Mouse (Mus musculus) spleen, adult 12 weeks (tissue): ENCODE data around the gene Mlf2.
A peak's percentile ranks its signal among the peaks of the same experiment; 100 is the strongest.

ENCODE experiments used
- DNase-seq: peaks from one replicate; pipeline ENCODE4 v3.0.0; 2022; ENCODE audit warnings: low spot score

The Mlf2 gene

GRCm38 (mm10) chr6:124913214-124913613, 18.0 kb upstream of the Mlf2 start:
- DNase-seq: no peak

- no peak for DNase-seq
These were observed 17.4 kb upstream of the Mlf2 start for GRCm38 (mm10) chr6:124913721-124914285.

GRCm38 (mm10) chr6:124914511-124914910, 16.7 kb upstream of the Mlf2 start:
- DNase-seq: no peak

GRCm38 (mm10) chr6:124915160-124915941, 15.8 kb upstream of the Mlf2 start:
- no peak for DNase-seq

GRCm38 (mm10) chr6:124915942-124916694, 15.1 kb upstream of the Mlf2 start:
- no peak for DNase-seq

GRCm38 (mm10) chr6:124916695-124917517, 14.3 kb upstream of the Mlf2 start:
- peak; percentile 80 for DNase-seq

- no peak for DNase-seq
These were observed 13.5 kb upstream of the Mlf2 start for GRCm38 (mm10) chr6:124917518-124918330.

GRCm38 (mm10) chr6:124918331-124918690, 12.9 kb upstream of the Mlf2 start:
- DNase-seq: no peak

- DNase-seq: no peak
These were observed 12.1 kb upstream of the Mlf2 start for GRCm38 (mm10) chr6:124918890-124919627.

- no peak for DNase-seq
These were observed 11.4 kb upstream of the Mlf2 start, which contains the start of gene Ptms for GRCm38 (mm10) chr6:124919695-124920317. Gene Ptms, minus strand, starts transcription at chr6:124920103.

- no peak for DNase-seq
These were observed 10.7 kb upstream of the Mlf2 start for GRCm38 (mm10) chr6:124920318-124921085.

- no peak for DNase-seq
These were observed 9.6 kb upstream of the Mlf2 start for GRCm38 (mm10) chr6:124921539-124921938.

GRCm38 (mm10) chr6:124925173-124925793, 5.9 kb upstream of the Mlf2 start:
- DNase-seq: no peak

GRCm38 (mm10) chr6:124925941-124926340, 5.2 kb upstream of the Mlf2 start:
- DNase-seq: no peak

- DNase-seq: no peak
These were observed 955 bp upstream of the Mlf2 start for GRCm38 (mm10) chr6:124930231-124930630.

GRCm38 (mm10) chr6:124931525-124932313, 533 bp downstream of the Mlf2 start:
- DNase-seq: no peak

- DNase-seq: no peak
These were observed 1.1 kb downstream of the Mlf2 start for GRCm38 (mm10) chr6:124932314-124932695.

GRCm38 (mm10) chr6:124933127-124933526, 1.9 kb downstream of the Mlf2 start:
- no peak for DNase-seq
